12 mouse cellular contexts compared by ENCODE assay signal in genomic region chr3:70500991-70501961, GRCm38 (mm10).
DNase-seq lines count a peak whose midpoint lies in the region; ATAC-seq and TF ChIP-seq lines count a peak whose summit lies in the region.
"Had no signal": no experiment of that assay in that cellular context is flagged by ENCODE, and none has a peak within 500 bp of the region (broad histone marks: within the 10 kb centered on the region; RNA-seq: fewer than 3 reads in every experiment).

No protein-coding gene starts in this region.

- no peak overlapping the region for H3K9ac ChIP-seq in lung, embryonic 16.5 days (ENCODE audit: low read length)
- H3K9ac ChIP-seq in forebrain, postnatal 0 days, result peak overlapping the region; percentile 4; the same call in 1 of the 2 replicates
- H3K9ac ChIP-seq: liver, embryonic 13.5 days; neural tube, embryonic 13.5 days; stomach, embryonic 15.5 days had no signal

- 50% methylated on average over 9 of the region's 9 CpGs for WGBS in lung, embryonic 16.5 days
- 28% methylated on average over 9 of the region's 9 CpGs for WGBS in forebrain, postnatal 0 days

- no peak overlapping the region for H3K4me2 ChIP-seq in lung, embryonic 16.5 days (ENCODE audit: low read depth, low read length)
- H3K4me2 ChIP-seq in forebrain, postnatal 0 days (ENCODE audit: low read depth), result no peak overlapping the region
- H3K4me2 ChIP-seq: liver, embryonic 13.5 days; neural tube, embryonic 13.5 days; stomach, embryonic 15.5 days had no signal

- H3K27ac ChIP-seq in lung, embryonic 16.5 days (ENCODE audit: low read length), result peak overlapping the region; percentile 16; the same call in 1 of the 2 replicates
- peak overlapping the region; percentile 54 for H3K27ac ChIP-seq in forebrain, postnatal 0 days (ENCODE audit: low read depth, low read length)
- H3K27ac ChIP-seq: liver, embryonic 13.5 days; neural tube, embryonic 13.5 days; stomach, embryonic 15.5 days had no signal

- H3K27me3 ChIP-seq in lung, embryonic 16.5 days (ENCODE audit: control insufficient read depth, insufficient read depth, low read depth, low read length), result no peaks in the 10 kb centered on the region
- H3K27me3 ChIP-seq in forebrain, postnatal 0 days (ENCODE audit: insufficient read depth, low read length), result no peaks in the 10 kb centered on the region
- H3K27me3 ChIP-seq: liver, embryonic 13.5 days; neural tube, embryonic 13.5 days; stomach, embryonic 15.5 days had no signal

- ATAC-seq in lung, embryonic 16.5 days (ENCODE audit: low read depth), result peak; percentile 67
- ATAC-seq in forebrain, postnatal 0 days, result peak; percentile 86

- no peaks in the 10 kb centered on the region for H3K9me3 ChIP-seq in lung, embryonic 16.5 days (ENCODE audit: control insufficient read depth, low read length)
- H3K9me3 ChIP-seq in forebrain, postnatal 0 days (ENCODE audit: low read length), result no peaks in the 10 kb centered on the region
- H3K9me3 ChIP-seq: liver, embryonic 13.5 days; neural tube, embryonic 13.5 days; stomach, embryonic 15.5 days had no signal

- intact Hi-C loops in gastrocnemius, postnatal 36 days (cut with DNase I), result no loop called here

- no peak overlapping the region for H3K4me3 ChIP-seq in lung, embryonic 16.5 days (ENCODE audit: low read length)
- no peak overlapping the region for H3K4me3 ChIP-seq in forebrain, postnatal 0 days (ENCODE audit: low read depth, low read length)
- H3K4me3 ChIP-seq: liver, embryonic 13.5 days; neural tube, embryonic 13.5 days; stomach, embryonic 15.5 days had no signal

- H3K36me3 ChIP-seq in lung, embryonic 16.5 days (ENCODE audit: control insufficient read depth, insufficient read depth, low read length), result no peaks in the 10 kb centered on the region
- H3K36me3 ChIP-seq in forebrain, postnatal 0 days (ENCODE audit: insufficient read depth), result no peaks in the 10 kb centered on the region
- H3K36me3 ChIP-seq: liver, embryonic 13.5 days; neural tube, embryonic 13.5 days; stomach, embryonic 15.5 days had no signal

- H3K4me1 ChIP-seq in lung, embryonic 16.5 days (replicated peaks; ENCODE audit: control insufficient read depth, insufficient read depth, low read length), result 0 out of 2 replicates have a peak, but pooled peaks cover 2% of the 10 kb centered on the region
- H3K4me1 ChIP-seq in forebrain, postnatal 0 days (ENCODE audit: insufficient read depth), result peaks cover 8% of the 10 kb centered on the region
- H3K4me1 ChIP-seq: liver, embryonic 13.5 days; neural tube, embryonic 13.5 days; stomach, embryonic 15.5 days had no signal

- TF ChIP-seq CTCF in forebrain, postnatal 0 days (IDR thresholded peaks at IDR 0.05; ENCODE audit: low read depth), result no peak

- DNase-seq in cerebellum, postnatal 14 days, result peak; percentile 25 to 34
- no peak for DNase-seq in cerebellum, postnatal 4 days (ENCODE audit: low spot score in 2 of 2)
- no peak for DNase-seq in lung, postnatal 4 days
- peak; percentile 56 for DNase-seq in forebrain, postnatal 0 days
- DNase-seq in retina, embryonic 14.5 days (ENCODE audit: low spot score), result peak; percentile 44
- DNase-seq in layer of hippocampus, postnatal 36 days, result no peak
- no peak for DNase-seq in gastrocnemius, postnatal 36 days
- DNase-seq: B cell, adult 2 months; liver, embryonic 13.5 days had no signal

Comparison
In these comparisons a context has a peak if more than half of its experiments do, and no peak if none do; other contexts are left out.
1. DNase-seq: peak in cerebellum, postnatal 14 days (2 of 2), forebrain, postnatal 0 days (single experiment) and retina, embryonic 14.5 days (single experiment); none in cerebellum, postnatal 4 days (0 of 2), lung, postnatal 4 days (0 of 2), layer of hippocampus, postnatal 36 days (0 of 2) and gastrocnemius, postnatal 36 days (0 of 2).